Mouse (Mus musculus): Measurements from ENCODE around the gene Dapk1.

Gene Dapk1

DNA sequence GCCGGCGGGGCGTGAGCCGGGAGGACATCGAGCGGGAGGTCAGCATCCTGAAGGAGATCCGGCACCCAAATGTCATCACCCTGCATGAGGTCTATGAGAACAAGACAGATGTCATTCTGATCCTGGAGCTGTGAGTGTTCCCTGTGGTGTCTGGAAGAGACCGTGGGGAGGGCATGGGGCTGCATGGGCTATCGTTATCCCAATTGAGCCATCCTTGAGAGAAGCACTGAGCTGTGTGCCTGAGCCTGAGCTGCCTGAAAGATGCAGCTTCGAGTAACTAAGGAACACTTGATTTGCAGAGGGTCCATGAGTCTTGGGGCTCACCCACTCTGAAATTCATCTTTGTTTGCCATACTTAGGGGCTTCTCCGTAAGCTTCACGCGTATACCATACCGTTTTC is 94.6 kb downstream of the Dapk1 start:
- no peak for DNase-seq

DNA sequence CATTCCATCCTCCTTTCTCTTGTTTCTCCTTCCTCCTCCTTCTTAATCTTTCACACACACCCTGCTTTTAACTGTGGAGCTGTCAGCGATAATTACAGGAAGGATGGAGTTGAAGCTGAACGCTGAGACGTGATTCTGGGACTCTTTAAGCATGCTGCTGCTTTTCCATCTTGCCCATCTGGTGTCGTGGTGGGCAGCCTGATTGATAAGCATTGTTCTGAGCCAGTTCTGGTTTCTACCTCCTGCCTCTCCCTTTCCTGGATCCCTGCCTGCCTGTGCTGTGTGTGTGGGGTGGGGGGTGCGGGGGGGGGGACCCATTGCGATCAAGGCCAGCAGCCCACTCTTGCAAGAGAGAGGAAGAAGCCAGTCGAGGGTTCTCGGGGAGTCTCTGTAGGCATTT is 95.0 kb downstream of the Dapk1 start:
- no peak for DNase-seq

DNA sequence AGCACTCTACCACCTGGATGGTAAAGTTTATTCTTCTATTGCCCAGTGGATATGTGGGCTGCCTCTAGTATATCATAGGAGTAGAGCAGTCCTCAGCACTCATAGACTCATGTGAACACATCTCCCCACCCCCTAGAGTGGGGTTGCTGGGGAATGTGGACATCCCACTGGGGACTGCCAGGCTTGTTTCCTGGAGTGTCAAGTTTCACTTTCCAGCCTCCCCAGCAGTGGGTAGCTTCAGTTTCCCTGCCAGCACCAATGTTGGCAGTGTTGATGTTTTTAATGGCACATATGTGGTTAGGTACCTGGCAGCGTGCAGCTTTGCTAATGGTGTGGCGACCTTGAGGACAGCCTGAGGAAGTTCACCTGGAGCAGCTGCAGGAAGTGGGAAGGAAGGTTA is 96.3 kb downstream of the Dapk1 start:
- no peak for DNase-seq

DNA sequence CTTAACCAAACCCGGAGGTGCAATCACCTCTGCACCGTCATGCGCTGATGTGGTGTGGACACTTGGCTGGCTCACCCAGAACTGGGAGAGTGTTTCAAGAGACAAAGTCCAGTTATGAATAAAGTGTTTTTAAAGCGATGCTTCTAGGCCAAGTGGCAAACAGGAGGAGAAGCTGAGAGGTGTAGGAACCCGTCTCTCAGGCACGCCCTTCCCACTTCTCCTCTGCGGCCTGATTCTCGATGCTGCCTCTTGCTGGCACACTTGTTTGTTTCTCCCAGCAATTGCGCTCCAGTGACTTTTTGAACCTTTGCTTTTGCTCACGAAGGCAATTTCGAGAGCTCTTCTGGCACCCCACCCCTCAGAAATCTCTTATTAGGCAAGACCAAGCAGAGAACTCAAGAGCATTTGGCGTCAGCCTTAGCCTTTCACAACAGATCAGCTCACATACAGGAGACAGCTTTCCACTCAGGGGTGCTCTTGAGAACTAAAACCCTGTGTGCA is 100.0 kb downstream of the Dapk1 start:
- no peak for DNase-seq

DNA sequence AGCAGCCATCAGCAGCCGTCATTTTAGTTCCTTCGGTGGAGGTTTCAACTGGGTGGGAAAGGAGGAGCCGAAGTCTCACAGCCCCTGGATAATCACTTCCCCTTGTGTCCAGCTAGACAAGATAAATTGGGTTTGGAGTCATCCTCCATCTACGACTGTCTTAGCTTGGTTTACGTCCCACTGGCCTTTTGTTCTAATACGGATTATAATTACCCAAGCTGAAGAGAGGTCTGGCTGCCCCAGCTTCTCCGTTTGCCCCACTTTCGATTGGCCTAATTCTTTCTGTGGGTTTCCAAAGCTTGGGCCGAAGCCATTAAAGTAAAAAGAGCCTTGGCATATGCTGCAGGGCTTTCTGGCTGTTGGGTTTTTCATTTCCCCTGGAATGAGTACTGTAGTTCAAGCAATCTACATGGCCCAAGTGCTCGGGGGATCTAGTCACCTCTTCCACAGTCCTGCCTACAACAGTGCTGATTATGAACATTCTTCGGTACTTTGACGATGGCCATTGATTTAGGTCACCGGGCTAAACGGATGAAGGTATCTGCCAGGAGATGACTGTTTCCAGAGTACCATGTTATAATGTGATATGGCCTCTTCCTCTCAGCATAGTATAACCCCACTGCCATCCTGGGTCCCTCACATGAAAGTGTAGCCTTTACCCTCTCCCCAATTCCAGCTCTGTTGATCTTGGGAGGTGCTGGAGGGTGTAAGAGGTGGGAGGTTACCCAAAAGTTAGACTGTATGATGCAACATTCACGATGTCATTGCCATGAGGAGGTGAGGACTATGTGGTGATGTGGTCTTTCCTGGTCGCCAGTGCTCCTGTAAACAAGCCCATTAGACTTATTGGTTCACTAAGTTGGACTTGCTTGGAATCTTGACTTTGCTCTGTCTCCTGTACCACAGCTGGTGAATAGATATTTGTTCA is 106.1 kb downstream of the Dapk1 start:
- DNase-seq: peak; percentile 19

DNA sequence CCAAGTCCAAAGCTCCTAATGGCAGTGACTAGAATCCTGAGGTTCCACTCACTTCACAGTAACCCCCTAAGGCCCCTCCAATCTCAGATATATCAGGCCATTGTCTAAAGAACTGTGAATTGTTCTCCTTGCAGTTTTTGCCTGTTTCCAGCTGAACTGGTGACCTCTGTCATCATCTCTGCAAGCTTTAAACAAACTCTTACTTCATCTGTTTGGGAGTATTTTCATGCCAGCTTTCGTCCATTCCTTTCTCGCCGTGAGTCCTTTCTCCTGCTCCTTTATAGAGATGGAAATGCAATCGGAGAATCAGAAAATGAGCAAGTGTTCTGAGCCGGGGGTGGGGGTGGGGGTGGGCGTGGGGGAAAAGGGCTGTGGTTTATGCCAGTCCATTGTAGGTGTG is 107.4 kb downstream of the Dapk1 start:
- DNase-seq: no peak

DNA sequence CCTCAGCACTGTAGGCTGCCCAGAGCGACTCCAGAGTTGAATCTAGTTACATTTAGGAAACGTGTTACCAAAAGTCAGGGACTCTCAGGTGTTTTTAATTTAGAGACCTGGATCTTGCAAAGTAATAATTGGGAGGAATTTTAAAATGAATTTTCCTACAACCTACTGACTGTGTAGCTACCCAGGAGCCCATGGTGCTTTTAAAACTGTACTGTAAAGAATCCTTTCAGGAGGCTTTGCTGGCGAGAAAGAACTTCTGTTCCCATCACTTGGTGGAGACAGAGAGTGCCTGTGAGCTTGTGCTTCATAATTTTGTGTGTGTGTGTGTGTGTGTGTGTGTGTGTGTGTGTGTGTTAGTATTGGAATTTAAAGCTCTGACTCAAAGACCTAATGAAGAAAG is 109.2 kb downstream of the Dapk1 start:
- DNase-seq: no peak

DNA sequence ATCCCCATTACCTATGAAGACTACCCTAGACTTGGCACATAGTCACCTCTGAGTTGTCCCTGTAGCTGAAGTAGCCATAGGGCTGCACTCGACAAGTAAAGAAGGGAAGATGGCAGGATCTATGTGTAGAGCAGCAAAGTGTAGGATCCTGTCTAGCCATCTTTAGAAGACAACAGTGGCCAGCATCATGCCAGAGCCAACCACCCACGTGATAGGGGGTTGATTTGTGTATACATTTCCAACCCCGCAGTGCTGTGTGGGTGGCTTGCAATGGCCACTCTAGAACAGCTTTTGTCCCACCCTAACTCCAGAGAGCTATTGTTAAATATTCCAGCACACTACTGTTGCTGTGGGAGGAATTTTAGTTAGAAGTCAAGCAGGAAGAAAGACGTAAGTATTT is 111.8 kb downstream of the Dapk1 start:
- no peak for DNase-seq

DNA sequence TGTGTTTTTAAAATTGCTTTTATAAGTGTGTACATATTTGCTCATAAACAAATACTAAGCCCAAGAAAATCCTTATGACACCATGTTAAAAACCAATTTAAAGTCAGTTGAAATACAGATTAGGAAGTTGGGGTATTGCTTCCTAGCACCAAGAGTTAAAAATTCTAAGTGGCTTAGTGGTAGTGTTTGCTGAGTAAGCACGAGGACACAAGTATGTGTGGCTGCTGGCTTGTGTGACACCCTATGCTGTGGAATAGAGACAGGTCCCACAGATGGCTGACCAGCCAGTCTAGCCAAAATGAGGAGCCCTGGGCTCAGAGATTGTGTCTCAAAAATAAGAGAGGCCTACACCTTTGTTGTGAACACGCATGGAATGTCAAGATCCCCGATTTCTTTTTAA is 114.4 kb downstream of the Dapk1 start:
- DNase-seq: no peak

DNA sequence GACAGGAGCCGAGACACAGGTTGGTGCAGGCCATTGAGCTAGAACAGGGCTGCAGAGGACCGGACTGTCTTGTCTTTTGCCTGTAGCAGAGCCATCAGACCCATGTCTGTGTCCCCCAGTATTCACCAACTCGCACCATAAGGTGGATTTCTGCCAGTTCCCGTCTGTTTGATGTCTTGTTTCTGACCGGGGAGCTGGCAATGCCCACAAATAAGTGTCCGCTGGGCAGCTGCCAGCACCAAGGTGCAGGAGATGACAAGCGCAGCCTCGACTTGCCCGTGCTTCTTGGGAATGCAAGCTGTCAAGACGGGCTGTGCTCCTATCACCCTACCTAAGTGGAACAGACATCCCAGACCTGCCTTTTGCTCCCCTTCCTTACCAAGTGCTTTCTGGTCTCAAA is 115.7 kb downstream of the Dapk1 start:
- DNase-seq: no peak

DNA sequence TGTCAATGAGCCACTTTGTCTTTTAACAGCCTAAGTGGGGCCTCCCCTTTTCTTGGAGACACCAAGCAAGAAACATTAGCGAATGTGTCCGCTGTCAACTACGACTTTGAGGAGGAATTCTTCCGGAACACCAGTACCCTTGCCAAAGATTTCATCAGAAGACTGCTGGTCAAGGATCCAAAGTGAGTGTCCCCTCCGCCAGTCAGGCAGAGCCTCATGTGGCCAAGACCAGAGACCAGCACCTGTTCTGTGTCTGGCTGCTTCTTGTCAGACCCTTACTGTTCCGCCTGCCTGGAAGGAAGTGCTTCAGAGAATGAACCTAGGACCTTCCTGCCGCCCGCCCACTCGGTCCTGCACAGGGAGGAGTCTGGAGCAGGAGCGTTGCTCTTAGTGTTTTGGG is 117.8 kb downstream of the Dapk1 start:
- DNase-seq: no peak

DNA sequence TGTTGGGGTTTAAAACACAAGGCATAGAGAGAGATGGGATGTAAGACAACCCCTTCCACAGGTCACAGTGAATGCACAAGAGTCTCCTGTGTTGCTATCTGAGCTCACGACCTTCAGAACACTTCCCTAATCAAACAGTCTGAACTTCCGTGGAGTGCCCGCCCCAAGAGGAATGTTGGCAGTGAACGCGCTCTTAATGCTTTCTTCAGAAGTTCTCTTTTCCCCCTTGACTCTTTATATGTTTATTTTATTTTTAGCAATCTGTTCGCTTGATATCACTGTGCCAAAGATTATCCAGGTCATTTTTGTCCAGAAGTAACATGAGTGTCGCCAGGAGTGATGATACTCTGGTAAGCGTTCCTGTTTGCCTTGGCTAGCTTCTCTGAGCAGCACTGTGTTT is 121.0 kb downstream of the Dapk1 start:
- no peak for DNase-seq

DNA sequence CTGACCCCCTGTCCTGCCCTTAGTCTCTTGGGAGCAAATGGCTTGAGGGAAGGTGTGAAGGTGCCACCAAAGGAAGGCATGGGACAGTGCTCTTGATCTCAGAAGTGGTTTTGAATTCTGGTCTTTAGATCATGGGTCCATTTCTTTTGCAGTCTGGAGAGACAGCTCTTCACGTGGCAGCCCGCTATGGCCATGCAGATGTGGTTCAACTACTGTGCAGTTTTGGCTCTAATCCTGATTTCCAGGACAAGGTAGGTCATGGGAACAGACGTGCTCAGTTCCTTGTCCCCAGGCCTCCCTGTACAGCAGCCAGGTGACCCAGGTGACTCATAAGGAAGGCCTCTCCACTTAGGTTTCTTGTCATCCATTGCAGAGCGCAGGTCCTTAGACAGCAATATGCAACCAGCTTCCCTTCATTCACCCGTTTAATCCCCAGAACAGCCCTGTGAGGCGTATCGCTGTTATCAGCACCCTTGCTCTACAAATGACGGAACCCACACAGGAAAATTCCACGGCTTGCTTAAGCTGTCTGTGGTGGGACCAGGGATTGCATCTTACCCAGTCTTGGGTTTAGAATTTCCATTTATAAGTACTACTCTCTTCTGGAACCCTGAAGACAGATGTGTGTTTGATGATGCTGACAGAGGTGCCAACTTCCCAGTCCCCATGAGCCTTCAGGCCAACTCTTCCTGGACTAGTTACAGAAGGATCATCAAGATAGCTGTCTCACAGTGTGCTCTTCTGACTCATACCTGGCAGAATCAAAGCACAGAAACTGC is 126.7 kb downstream of the Dapk1 start:
- DNase-seq: no peak

DNA sequence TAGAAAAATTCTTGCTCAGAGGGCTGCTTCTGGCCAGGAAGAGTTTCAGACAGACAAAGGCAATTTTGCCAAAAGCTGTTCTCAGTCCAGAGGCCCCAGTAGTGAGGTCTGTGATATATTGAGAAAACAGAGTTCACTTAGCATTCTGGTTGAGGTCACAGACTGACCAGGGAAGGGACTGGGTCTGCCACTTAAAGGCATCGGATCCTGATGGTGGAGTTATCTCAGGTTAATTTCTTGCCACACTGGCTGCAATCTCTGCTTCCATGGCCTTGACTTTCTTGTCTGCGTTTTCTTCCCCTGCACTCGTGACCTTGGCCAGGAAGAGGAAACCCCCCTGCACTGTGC is 127.3 kb downstream of the Dapk1 start:
- no peak for DNase-seq

DNA sequence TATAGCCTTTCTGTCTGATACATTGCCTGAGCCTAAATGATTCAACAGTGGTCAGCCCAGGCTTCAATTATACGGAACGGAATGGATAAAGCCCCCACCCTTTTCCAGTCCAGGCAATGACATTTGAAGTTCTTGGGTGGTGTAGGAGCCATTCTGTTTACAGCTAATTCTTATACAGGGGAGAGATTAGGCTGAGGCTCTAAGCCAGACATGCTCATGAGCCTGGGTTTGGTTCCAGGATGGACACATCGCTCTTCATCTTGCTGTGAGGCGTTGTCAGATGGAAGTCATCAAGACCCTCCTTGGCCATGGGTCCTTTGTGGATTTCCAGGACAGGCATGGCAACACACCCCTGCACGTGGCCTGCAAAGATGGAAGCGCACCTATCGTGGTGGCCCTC is 128.8 kb downstream of the Dapk1 start:
- DNase-seq: no peak

DNA sequence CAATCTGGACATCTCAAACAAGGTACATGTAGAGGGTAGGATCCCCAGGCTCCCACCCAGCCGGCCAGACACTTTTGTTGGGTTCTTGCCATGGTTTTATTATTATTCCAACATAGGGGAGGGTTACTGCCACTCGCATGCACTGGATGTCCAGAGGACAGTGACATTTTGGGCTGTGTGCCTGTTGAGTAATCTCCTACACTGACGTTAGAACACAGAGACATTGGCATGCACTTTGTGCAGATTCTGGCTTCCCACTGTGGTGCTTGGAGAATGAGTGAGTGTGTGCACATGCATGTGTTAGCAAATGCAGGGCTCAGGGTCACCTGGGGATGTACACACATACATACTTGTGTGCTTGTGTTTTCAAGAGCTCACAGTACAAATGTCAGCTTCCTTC is 129.3 kb downstream of the Dapk1 start:
- no peak for DNase-seq

DNA sequence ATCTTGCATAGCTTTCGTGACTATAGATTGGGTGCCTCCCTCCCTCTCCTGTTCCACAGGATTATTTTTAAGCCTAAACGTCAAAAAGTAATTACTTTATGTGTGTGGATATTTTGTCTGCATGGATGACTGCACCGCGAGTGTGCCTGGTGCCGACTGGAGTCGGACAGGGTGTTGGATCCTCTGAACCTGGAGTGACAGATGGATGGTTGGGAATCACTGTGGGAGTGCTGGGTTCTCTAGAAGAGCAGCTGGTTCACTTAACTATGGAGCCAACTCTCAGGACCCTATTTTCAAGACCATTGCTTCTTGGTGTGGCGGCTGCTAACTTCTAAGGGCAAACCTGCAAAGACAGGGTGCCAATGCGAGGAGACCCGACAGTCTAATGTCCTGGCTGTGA is 133.6 kb downstream of the Dapk1 start:
- DNase-seq: peak; percentile 21

DNA sequence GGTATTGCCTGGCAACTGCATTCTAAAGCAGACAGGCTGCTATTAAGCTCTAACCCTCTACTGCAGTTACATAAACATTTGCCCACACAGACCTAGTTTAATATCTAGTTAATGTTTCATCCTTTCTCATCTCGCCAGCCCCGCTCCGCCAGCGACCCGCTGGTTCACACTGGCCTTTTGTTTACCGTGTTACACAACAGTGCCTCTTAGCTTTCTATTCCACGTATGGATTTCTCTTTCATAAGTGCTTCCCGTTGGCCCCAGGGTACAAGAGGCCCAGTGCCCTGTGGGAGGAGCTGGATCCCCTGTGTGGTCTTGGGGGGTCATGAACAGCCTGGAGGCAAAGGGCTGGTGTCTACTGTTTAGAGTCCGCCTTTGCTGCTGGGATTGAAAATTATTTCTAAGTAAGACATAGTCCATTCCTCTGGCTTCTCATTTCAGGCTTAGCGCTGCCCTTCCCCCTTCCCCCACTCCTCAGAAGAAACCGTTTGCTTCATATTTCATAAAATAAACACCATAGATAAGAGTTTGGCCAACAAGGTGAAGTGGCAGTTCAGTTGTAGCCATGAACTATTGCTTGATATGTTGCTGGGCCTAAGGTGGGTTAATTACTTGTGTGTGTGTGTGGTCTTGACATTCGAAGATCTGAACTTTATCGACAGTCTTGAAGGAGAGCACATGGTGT is 134.8 kb downstream of the Dapk1 start:
- DNase-seq: no peak

DNA sequence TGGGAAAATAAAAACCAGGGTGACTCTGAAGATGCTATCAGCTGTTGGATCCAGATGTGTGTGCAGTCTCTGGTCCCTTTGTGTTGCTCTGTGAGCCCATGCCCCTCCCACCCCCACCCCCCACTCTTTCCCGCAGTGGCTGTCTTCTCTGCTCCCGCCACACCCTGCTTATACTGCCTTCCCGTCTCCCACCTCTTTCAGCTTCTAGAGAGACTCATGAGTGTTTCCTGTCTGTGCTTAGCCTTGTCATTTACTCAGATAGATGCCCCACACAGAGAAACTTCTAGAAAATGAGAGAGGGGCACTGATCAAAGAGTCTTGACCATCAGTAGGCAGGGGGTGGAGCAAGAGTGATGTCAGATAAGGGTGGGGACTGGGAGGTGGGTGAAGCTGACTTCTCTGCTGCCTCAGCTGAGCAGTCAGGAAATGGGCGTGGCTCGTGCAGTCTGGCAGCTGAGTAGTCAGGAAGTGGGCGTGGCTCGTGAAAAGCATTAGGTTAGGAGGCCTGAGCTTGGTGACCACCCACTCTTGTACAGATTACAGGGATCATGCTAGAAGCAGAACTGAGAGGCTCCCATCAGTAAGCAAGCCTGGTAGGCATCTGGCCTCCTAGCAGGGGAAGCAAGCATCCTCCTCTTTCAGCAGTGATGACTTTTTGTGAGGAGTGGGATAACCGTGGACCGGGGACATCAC is 136.0 kb downstream of the Dapk1 start:
- no peak for DNase-seq

DNA sequence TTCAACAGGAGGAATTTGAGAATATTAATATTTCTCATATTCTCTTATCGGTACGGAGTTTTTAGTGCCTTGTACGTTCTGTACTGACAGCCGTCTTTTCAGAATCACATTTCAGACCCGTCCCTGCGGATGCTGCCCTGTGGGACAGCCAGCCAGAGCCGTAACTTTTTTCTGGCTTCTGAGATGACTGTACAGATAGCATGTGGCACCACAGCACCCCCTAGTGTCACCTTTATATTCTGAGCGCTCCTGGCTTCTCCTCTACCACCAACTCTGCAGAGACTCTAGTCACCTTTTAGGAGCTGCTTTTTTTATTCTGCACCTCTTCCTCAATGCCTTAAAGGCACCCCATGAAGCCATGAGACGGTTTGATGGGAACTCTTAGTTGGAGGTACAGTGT is 136.7 kb downstream of the Dapk1 start:
- DNase-seq: peak; percentile 39

DNA sequence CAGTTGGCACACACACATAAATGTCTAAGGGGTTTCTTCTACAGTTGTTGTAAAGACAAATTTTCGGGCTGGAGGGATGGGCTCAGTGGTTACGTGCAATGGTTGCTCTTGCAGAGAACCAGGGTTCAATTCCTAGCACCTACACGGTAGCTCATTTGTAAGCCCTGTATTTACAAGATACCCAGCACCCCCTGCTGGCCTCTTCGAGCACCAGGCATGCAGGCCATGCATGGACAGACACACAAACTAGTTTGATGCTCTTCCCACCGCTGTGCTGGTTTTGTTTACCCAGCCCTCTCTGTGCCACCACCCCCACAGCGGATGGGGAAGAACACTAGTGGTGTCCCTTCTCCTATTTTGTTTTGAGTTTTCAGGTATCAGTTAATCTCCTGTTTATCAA is 138.5 kb downstream of the Dapk1 start:
- DNase-seq: no peak

DNA sequence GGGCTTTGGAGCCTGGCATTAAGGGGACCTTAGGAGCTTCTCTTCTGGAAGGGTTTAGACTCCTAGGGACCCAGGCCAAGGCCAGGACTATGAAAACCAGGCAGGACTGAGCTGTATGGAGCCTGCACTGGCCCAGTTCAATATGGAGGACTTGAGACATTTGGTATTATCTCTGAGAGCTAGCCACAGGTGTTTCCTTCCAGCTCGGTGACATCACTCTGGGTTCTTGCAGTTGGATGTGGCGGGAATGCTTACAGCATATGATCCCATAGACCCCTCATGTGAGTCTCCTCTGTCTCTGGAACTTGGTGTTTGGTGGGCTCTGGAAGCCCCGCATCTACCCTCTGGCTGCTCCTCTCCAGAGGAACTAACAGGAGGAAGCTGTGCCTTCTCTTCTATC is 140.9 kb downstream of the Dapk1 start:
- no peak for DNase-seq

Data from cerebellum, adult 11 months (tissue).